Mouse (Mus musculus): ENCODE measurements around the gene Tgm2.

The Tgm2 gene

DNA sequence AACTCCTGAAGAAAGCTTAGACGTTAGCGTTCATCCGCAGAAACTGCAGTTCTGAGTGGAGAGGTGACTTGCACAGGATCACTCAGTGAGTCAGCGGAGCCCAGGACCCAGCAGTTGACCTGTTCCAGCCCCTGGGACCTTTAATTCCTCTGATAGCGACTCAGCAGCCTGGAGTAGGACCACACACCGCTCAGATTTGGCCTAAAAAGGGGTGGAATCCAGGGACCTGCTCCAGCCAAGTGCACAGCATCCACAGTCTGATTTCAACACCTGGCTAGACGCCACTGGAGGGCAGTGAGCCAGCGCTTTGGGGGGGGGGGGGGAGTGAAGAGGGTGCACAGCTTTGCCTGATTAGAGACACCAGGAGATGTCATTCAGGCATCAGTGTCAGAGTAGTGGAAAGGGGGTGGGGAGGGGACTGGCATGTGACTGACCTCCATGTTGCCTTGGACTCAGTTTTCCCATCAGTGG lies 22.5 kb upstream of the Tgm2 start:
- in situ Hi-C loops (cut with MboI, MseI) = loop anchor here in 1 of 2 experiments (10.0 to 25.0 kb wide), 3 partner anchors 569 to 1314 kb away; partner anchors contain the start of genes 4930518I15Rik and Rbl1

DNA sequence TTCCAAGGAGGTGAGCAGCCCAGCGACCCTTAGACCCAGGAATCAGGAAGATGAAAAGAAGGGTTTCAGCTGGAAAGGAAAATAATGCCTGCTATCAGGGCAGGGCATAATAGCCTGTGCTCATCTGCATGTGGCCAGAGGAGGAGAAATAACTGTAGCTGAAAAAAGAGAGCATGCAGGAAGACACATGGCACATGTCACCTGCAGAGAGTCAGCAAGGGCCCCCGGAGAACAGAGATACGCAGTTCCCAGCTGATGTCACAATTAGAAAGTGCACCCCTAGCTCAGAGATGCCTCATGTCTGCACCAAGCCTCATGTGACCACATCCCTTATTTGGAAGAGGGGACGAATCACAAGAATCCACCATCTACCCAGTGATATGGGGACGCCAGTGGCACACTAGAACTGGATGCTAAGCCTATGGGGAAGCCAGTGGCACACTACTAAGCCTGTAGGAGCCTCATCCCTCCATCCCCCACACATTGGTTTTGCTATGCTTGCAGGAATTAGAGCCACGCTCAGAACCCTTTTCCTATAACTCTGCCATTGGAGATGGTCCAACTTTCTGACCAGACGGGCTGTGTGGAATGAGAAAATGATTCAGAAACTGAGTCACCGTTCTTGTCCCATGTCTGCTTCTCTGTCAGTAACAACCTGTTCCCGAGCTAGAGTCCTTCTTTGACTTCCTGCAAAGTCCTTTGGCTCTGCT lies 21.4 kb upstream of the Tgm2 start:
- in situ Hi-C loops (cut with MboI, MseI) = loop anchor here in 1 of 2 experiments (10.0 to 25.0 kb wide), 3 partner anchors 570 to 1313 kb away; partner anchors contain the start of genes 4930518I15Rik and Rbl1

DNA sequence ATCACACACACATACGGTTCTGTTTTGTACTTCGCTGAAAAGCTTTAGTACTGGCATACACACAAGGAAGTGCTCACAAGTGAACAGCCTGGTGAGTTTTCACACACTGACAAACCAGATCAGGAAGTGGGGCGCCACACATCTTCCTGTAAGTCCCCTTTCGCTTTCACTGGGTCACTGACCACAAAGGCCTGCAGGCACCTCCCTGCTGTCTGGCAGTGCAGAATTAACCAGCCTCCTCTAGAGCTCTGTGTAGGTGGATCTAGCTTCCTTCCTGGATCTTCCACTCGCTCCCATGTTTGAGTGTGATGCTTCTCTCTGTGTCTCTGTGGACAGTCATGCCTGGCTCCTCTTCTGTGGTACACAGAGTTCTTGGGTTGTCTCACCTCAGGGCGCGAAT lies 20.4 kb upstream of the Tgm2 start:
- in situ Hi-C loops (cut with MboI, MseI) = loop anchor here in 1 of 2 experiments (10.0 to 25.0 kb wide), 3 partner anchors 571 to 1312 kb away; partner anchors contain the start of genes 4930518I15Rik and Rbl1

DNA sequence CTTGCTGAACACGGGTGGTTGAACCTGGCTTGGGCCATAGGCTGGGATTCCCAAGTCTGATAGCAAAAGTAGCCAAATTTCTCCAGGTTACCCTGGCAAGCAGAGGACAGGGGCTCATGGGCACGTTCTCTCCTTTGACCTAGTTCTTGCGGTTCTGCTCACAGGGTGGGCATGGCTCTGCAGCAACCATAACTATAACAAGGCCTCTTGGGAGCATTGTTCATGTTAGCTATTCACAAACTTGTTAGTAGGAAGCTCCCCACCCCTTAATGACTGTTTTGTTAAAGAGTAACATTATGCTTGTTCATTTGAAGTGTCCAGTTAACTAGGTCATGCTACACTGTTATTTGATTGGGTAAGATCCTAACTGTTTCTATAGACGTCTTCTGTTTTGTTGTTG lies 19.5 kb upstream of the Tgm2 start:
- in situ Hi-C loops (cut with MboI, MseI) = loop anchor here in 1 of 2 experiments (10.0 to 25.0 kb wide), 3 partner anchors 572 to 1311 kb away; partner anchors contain the start of genes 4930518I15Rik and Rbl1

DNA sequence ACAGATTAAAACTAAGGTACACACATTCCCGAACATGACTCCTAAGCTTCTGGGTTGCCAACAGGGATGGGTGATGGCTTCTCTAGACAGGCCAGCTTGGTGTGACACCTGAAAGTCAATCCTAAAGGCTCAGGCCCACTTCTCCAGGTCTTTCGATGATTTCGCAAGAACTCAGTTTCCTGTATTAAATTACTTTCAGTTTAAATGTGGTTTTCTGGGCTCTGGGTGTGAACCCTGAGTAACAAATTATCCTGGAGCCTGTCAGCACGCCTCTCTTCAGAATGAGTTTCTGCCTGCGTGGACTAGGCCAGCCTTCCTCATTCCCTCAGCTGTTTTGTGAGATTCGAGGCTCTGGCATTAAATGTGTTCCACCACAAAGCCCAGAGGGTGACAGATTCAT lies 16.8 kb upstream of the Tgm2 start:
- in situ Hi-C loops (cut with MboI, MseI) = loop anchor here in 1 of 2 experiments (10.0 to 25.0 kb wide), 3 partner anchors 574 to 1308 kb away; partner anchors contain the start of genes 4930518I15Rik and Rbl1

DNA sequence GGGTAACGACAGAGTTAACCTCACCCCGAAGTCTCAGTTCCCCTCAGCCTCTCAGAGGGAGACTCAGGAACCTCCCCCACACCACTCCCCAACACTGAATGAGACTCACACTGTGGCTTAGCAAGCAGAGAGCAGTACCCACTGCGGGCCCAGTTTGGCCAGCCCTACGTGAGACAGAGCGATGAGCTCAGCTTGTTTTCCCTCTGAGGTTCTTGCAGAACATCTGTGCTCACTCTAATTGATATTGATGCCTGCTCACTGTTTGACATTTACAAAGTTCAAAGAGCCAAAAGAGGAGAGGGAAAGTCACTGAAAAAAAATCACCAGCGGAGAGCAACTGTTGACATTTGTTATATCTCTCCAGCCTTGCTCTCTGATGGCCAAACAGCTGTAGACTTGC lies 15.5 kb upstream of the Tgm2 start:
- in situ Hi-C loops (cut with MboI, MseI) = loop anchor here in 1 of 2 experiments (10.0 to 25.0 kb wide), 3 partner anchors 576 to 1307 kb away; partner anchors contain the start of genes 4930518I15Rik and Rbl1

DNA sequence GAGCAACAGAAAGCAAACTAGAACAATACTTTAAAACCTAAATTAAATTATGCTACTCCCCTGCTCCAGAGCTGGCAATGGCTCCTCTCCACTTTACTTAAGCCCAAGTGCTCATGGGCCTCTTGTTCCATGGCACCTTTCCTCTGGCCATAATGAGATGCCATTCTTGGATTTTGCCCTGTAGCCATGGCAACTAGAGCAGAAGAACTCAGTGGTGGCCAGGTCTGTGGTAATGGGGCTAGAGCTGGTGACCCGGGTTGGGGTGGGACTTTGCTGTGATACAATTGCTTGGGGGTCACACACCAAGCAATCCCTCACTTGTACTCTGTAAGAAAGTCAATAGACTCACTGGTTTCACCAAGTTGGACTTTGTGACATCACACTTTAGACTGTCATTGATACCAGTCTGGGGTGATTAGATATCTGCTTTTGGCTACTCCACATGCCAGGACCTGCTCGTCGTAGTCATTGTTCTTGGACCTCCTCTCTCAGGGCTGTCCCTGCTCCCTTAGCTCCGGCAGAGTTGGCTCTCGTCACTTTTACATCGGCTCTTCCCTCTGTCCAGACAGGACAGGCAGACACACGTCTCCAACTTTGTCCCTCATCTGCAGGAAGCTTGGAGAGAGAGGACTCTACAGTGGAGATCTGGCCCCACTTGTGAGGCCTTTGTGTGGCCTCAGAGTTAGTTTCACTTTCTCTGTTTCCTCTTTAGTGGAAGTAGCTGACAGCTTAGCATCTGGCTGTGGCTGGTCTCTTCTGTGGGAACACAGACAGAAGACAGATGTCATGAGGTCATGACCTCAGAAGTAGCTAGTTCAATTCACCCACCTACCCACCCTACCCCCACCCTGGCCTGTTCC lies 13.4 kb upstream of the Tgm2 start:
- in situ Hi-C loops (cut with MboI, MseI) = loop anchor here in 1 of 2 experiments (10.0 to 25.0 kb wide), 3 partner anchors 578 to 1305 kb away; partner anchors contain the start of genes 4930518I15Rik and Rbl1

DNA sequence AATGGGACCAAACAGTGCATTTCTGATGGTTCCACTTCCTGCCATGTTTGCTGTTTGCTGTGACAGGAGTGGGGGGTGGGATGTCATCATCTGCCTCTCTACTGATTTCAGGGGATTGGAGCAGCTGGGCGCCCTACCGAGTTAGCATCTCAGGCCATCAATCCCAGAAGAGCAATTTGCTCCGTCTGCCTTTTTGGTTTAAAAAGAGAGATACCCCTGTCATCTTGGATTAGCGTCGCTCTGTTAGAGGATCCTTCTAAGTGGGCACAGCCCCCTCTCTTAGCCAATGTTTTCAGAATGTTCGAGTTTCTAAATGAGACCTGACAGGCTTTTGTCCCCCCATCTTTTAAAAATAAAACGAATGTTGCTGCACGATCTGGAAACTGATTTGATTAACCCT lies 11.4 kb upstream of the Tgm2 start:
- in situ Hi-C loops (cut with MboI, MseI) = loop anchor here in 1 of 2 experiments (25.0 kb wide), 1 partner anchor 580 kb away; no protein-coding TSS in a partner anchor

DNA sequence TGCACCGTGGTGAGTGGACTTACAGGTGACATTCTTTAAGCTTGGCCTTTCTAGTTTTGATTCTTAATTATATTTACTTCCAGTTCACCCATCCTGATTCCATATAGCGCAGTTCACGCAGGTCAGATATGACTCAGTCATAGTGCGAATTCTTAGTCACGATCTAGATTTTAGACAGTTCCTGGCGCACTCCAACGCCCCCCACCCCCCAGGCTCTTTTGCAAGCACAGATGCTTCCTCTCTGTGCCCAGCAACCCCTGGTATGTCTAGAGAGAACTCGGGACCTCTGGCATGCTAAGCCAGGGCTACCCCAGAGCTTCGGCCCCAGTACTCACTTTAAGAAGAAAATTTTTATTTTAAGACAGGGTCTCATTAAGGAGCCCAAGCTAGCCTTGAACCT lies 10.3 kb upstream of the Tgm2 start:
- in situ Hi-C loops (cut with MboI, MseI) = loop anchor here in 1 of 2 experiments (25.0 kb wide), 1 partner anchor 581 kb away; no protein-coding TSS in a partner anchor

DNA sequence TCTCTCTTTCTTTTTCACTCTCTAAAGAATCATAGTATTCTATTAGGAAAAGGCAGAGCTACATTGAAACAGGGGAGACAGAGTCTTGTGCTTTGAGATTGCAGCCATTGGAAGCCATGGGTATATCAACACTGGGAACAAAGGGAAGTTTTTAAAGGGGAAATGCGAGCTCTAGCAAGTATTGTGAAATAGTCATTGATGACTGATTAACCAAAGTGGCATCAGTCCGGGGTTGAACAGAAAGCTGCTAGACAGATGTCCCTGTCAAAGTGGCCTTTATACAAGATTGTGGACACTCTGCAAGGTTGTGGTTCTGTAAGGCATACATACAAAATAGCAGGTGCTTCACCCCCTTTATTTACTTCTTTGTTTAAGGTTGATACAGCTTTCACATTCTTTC lies 9.4 kb upstream of the Tgm2 start:
- in situ Hi-C loops (cut with MboI, MseI) = loop anchor here in 1 of 2 experiments (25.0 kb wide), 1 partner anchor 582 kb away; no protein-coding TSS in a partner anchor

DNA sequence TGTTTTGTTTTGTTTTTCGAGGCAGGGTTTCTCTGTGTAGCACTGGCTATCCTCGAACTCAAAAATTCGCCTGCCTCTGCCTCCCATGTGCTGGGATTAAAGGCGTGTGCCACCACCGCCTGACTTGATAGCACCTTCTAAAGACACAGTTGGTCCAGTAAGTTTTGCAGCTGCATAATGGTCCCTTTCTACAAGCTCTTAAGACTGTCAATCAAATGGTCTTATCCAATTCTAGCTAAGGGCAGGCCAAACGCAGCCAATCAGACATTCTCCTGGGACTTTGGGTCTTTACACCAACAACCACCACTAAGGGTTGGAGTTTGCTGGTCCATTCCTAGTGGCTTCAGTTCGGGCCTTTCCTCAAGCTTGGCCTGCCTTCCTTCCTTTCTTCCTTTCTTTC lies 8.9 kb upstream of the Tgm2 start:
- in situ Hi-C loops (cut with MboI, MseI) = loop anchor here in 1 of 2 experiments (25.0 kb wide), 1 partner anchor 582 kb away; no protein-coding TSS in a partner anchor

DNA sequence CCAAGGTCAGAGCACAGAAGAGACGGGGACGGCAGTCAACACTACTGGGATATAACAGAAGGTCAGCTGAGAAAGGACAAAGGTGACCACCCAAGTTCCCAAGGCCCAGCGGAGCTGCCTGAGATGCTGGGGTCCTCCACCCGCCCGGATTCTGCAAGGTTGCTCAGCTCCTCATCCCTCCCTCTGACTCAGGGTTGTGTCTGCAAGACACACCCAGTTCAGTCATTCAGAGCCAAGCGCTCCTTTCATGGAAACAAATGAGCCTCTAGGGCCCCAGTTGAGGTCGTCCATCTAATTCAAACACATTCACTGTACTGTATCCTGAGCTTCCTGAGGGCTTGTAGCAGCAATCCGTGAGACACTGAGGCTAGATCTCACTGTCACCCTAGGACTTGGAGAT lies 8.4 kb upstream of the Tgm2 start:
- in situ Hi-C loops (cut with MboI, MseI) = loop anchor here in 1 of 2 experiments (25.0 kb wide), 1 partner anchor 583 kb away; no protein-coding TSS in a partner anchor

DNA sequence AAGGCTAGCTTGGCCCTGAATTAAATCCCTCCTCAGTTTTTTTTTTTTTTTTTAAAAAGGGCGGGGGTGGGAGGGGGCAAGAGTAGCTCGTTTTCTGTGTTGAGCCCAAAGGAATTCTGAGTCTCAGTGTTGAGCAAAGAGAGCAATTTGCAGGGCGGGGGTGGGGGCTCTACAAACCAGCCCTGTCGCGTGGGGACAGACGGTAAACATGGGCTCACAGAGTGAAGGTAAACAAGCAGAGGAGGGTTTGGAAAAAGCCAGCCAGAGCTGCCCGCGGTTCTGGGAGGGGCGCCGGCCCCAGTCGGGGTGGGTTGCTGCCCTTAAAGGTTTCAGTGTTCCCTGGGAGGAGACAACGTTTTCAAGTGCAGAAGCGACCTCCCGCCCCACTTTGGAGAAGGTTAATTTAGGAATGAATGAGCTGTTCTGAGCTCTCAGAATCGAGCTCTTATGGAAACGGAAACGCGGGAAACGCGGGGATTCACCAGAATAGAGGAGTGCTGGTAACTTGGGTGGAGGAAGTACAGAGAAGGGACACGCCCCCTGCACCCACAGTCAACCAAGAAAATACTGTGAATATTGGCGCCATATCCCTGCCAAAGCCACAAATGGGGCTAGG lies 7.6 kb upstream of the Tgm2 start:
- in situ Hi-C loops (cut with MboI, MseI) = loop anchor here in 1 of 2 experiments (25.0 kb wide), 1 partner anchor 583 kb away; no protein-coding TSS in a partner anchor

DNA sequence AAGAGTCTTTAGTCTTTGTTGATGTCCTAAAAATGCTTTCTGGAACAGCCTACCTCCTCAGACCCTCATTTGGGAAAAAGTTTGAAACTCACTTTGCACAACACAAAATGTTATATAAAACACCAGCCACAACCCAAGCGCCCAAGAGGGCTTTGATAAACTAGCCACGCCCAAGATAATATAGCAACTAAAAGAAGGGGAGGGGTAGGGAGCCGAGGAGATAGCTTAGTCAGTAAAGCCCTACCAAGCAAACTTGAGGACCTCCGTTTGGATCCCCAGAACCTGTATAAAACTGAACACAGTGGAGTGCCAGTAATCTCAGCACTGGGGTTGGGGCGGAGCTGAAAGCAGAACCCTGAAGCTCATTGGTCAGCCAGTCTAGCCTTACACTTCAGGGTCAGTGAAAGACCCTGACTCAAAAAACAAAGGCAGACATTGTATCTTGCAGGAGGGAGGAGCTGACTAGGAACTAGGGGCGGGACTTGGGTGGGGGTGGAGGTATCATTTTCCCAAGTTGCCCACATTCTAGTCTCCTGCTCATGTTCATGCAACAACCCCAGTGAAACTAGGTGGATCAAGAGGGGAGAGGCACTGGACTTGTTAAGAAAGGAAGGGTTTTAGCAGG lies 6.6 kb upstream of the Tgm2 start:
- in situ Hi-C loops (cut with MboI, MseI) = loop anchor here in 1 of 2 experiments (25.0 kb wide), 1 partner anchor 585 kb away; no protein-coding TSS in a partner anchor

DNA sequence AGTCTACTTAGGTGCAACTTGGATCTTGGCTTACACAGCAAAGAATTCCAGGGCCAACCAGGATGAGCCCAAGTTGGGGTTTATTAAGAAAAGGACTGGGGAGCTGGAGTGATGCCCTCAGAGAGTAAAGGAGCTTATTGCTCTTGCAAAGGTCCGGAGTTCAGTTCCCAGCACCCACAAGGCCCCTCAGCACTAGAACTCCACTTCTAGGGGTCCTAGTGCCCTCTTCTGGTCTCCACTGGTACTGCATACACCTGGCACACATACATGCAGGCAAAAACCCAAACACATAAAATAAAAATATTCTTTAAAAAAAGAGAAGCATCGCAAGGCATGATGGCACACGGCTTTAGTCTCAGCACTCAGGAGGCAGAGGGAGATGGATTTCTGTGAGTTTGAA lies 4.8 kb upstream of the Tgm2 start:
- in situ Hi-C loops (cut with MboI, MseI) = loop anchor here in 1 of 2 experiments (25.0 kb wide), 1 partner anchor 586 kb away; no protein-coding TSS in a partner anchor

DNA sequence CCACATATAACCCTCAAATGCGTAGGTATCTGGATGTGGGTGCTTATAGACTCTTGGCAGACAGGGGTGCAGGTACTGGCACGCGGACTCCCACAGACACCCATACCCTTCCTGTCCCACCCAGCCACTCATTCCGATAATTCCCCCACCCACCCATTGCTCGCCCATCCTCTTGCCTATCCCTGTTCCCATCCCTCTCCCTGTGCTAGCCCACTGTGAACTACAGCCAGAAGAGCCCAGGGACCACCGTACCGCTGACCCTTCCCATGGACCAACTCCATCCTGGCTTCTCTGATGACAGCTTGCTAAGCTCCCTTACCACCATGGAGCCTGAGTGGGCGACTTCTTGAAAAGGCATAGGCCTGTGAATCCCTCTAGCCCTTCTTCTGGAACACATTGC lies 735 bp upstream of the Tgm2 start:
- in situ Hi-C loops (cut with MboI, MseI) = no loop called here

DNA sequence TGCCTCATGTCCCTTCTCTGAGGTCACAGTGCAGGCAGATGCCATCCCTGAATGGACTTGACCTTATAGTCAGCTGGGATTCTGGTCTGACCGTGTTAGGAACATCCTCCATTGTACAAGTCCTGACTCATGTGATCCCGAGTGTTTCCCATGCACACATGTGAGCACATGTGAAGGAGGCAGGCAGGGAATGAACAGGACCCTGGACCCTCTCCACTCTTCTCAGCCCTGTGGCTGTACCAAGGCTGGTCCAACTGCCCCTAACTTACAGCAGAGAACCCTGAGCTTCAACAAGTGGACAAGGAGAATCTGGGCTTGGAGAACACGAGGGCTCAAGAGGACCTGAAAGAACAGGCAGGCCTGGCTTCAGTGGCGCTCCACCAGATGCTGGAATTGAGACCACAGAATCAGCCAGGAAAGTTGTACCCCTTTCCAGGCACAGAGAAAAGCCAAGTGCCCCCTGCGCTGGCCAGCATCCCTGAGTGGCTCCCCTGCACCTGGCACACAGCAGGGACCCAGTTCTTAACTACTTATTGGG lies 639 bp downstream of the Tgm2 start:
- in situ Hi-C loops (cut with MboI, MseI) = no loop called here

DNA sequence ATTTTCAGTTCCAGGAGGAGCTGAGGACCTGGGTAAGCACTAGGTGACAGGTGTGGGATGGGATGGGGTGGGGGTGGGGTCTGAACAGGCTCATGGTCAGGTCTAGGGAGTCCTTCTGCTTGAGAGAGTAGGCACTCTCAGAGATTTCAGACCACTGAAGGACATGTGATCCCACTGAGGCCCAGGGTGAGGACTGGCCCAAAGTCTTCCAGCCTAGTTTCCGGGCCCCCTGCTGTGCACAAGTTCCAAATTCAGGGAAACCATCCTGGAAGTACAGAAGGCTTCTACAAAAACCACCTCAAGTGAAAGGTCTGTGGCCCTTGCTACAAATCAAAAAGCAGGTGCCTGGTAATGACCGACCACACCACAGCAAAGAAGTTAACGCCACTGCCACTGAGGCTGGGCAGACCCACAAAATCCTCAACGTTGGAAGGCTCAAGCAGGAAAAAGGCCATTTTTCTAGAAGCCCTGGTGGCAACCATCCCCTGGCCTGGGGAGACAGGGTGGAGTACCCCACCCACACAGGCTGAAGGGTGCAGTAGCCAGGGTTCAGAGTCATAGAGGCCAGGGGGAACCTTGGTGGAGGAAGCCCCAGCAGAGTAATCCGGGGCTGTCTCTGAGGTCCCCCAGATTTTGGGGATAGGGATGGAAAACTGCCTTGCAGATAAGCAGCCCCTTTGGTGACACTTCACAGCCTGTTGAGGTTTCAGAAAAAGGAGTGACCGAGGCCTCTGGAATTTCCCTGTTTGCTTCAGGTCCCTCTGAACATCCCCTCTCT lies 1.3 kb downstream of the Tgm2 start:
- in situ Hi-C loops (cut with MboI, MseI) = loop anchor here in 1 of 2 experiments (5.0 kb wide), 1 partner anchor 47 kb away; no protein-coding TSS in a partner anchor

DNA sequence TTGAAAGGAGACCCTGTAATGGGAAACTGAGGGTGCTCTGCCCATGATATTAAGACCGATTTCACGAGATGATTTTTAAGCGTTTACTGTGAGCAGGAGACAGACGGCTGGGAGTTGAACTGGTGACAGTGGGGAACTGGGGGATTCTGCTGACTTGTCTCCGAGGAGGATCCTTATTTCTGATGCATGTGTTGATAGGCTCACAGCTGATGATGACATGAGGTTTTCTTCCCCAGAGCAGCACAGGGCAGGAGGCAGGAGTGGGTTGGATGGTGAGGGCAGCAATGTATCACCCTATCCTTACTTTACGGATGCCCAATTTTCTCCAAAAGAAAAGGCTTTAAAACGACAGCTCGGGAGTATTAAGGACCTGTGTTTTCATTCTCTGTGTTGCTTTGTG lies 2.0 kb downstream of the Tgm2 start:
- in situ Hi-C loops (cut with MboI, MseI) = loop anchor here in 1 of 2 experiments (5.0 kb wide), 1 partner anchor 48 kb away; no protein-coding TSS in a partner anchor

All from T-helper 17 cell (primary cell).